Mouse (Mus musculus) neural tube, embryonic 15.5 days (tissue): Measurements from ENCODE around the gene Stat4. TPM values are rescaled to one million over a fixed set of nuclear protein-coding genes. Genes with fewer than 3 reads are reported as not detected.

Experiments used
- ATAC-seq: fragments of 200-750 bp; cut with Nextera tagmentation; 2 replicates; pipeline ENCODE4 v1.8.0; 2017; ENCODE audit warnings: mild to moderate bottlenecking, moderate TSS enrichment, moderate library complexity; ENCODE audit not compliant: low FRiP score
- H3K27ac ChIP-seq: fragments of 300-500 bp; sonication (generic); replicated peaks from 2 replicates; pipeline ENCODE4 v1.5.1; 2015; ENCODE audit warnings: mild to moderate bottlenecking, inconsistent platforms
- H3K27me3 ChIP-seq: fragments of 300-500 bp; sonication (generic); replicated peaks from 2 replicates; pipeline ENCODE4 v1.6.1; 2015; ENCODE audit warnings: inconsistent platforms
- H3K36me3 ChIP-seq: fragments of 300-500 bp; sonication (generic); 2 replicates; pipeline ENCODE4 v1.6.1; 2015; ENCODE audit warnings: inconsistent platforms
- H3K4me1 ChIP-seq: fragments of 300-500 bp; sonication (generic); 2 replicates; pipeline ENCODE4 v1.6.1; 2015; ENCODE audit warnings: inconsistent platforms
- H3K4me2 ChIP-seq: fragments of 300-500 bp; sonication (generic); 2 replicates; pipeline ENCODE4 v1.6.1; 2015; ENCODE audit warnings: inconsistent platforms, mild to moderate bottlenecking, moderate library complexity
- H3K4me3 ChIP-seq: fragments of 300-500 bp; sonication (generic); replicated peaks from 2 replicates; pipeline ENCODE4 v1.5.1; 2015; ENCODE audit warnings: mild to moderate bottlenecking, inconsistent platforms
- H3K9ac ChIP-seq: fragments of 300-500 bp; sonication (generic); replicated peaks from 2 replicates; pipeline ENCODE4 v1.6.1; 2015; ENCODE audit warnings: mild to moderate bottlenecking, inconsistent platforms
- H3K9me3 ChIP-seq: fragments of 300-500 bp; sonication (generic); replicated peaks from 2 replicates; pipeline ENCODE4 v1.6.1; 2016; ENCODE audit warnings: inconsistent platforms
- WGBS: fragments of 180-500 bp; shearing (Covaris S2); methylation state at CpG from one replicate; pipeline ENCODE4 v1.1.7; 2015; ENCODE audit warnings: mixed read lengths; 5-methylcytosine and 5-hydroxymethylcytosine counted together
- polyA plus RNA-seq: library from polyadenylated mRNA; unstranded; fragments of >200 nt; fragmentation: Nextera tagmentation; extraction: Ambion mirVana; gene quantifications from 2 replicates; pipeline ENCODE4 v1.2.1, GENCODE M21; 2015

Stat4 gene
- polyA plus RNA-seq, 1 experiment from 2014 or later = 0.45 TPM

- no peak for ATAC-seq
- Histone ChIP-seq H3K9ac (no peak overlapping the region), H3K4me1 (peaks cover 5% of the 10 kb centered on the region), H3K36me3 (no peaks in the 10 kb centered on the region), H3K4me2 (no peak overlapping the region), H3K4me3 (no peak overlapping the region), H3K27me3 (no peaks in the 10 kb centered on the region), H3K9me3 (no peaks in the 10 kb centered on the region), H3K27ac (no peak overlapping the region)
- whole genome bisulfite sequencing = 56% methylated on average over 5 of the region's 5 CpGs
Observed at GRCm38 (mm10) chr1:51998542-51998941, 11.6 kb downstream of the Stat4 start.

GRCm38 (mm10) chr1:52004096-52004495 lies 17.1 kb downstream of the Stat4 start:
- no peak overlapping the region for H3K27ac ChIP-seq

GRCm38 (mm10) chr1:52008443-52008842 lies 21.5 kb downstream of the Stat4 start:
- no peaks in the 10 kb centered on the region for H3K9me3 ChIP-seq
- H3K27ac ChIP-seq = no peak overlapping the region
- H3K4me1 ChIP-seq = peaks cover 7% of the 10 kb centered on the region; the same call in 1 of the 2 replicates
- H3K27me3 ChIP-seq = peaks cover 4% of the 10 kb centered on the region; the same call in 1 of the 2 replicates
- H3K9ac ChIP-seq = no peak overlapping the region
- 11% methylated on average over 11 of the region's 11 CpGs for WGBS
- ATAC-seq = no peak
- peak overlapping the region; percentile 52 for H3K4me2 ChIP-seq
- no peaks in the 10 kb centered on the region for H3K36me3 ChIP-seq
- H3K4me3 ChIP-seq = peak overlapping the region; percentile 20

More at GRCm38 (mm10) chr1:52004096-52004495, 17.1 kb downstream of the Stat4 start:
- no peak overlapping the region for H3K9ac ChIP-seq
- ATAC-seq = no peak
- peaks cover 6% of the 10 kb centered on the region; the same call in 1 of the 2 replicates for H3K4me1 ChIP-seq
- H3K36me3 ChIP-seq = no peaks in the 10 kb centered on the region
- H3K27me3 ChIP-seq = peaks cover 4% of the 10 kb centered on the region; the same call in 1 of the 2 replicates
- H3K4me2 ChIP-seq = no peak overlapping the region
- WGBS = 29% methylated on average over 8 of the region's 8 CpGs
- no peak overlapping the region for H3K4me3 ChIP-seq
- H3K9me3 ChIP-seq = no peaks in the 10 kb centered on the region

GRCm38 (mm10) chr1:52008947-52009346 lies 22.0 kb downstream of the Stat4 start:
- WGBS = 3% methylated on average over 12 of the region's 12 CpGs
- peak overlapping the region; percentile 20 for H3K4me3 ChIP-seq
- H3K9ac ChIP-seq = no peak overlapping the region
- peak overlapping the region; percentile 52 for H3K4me2 ChIP-seq
- H3K27me3 ChIP-seq = peaks cover 4% of the 10 kb centered on the region; the same call in 1 of the 2 replicates
- H3K36me3 ChIP-seq = no peaks in the 10 kb centered on the region
- H3K4me1 ChIP-seq = peaks cover 7% of the 10 kb centered on the region; the same call in 1 of the 2 replicates
- no peak for ATAC-seq
- H3K27ac ChIP-seq = no peak overlapping the region
- no peaks in the 10 kb centered on the region for H3K9me3 ChIP-seq

GRCm38 (mm10) chr1:52010741-52011140 lies 23.8 kb downstream of the Stat4 start:
- WGBS = 80% methylated on average over 5 of the region's 5 CpGs
- H3K4me3 ChIP-seq = no peak overlapping the region
- H3K4me2 ChIP-seq = no peak overlapping the region
- H3K36me3 ChIP-seq = no peaks in the 10 kb centered on the region
- peaks cover 4% of the 10 kb centered on the region; the same call in 1 of the 2 replicates for H3K27me3 ChIP-seq
- H3K9ac ChIP-seq = no peak overlapping the region
- no peak for ATAC-seq
- no peak overlapping the region for H3K27ac ChIP-seq
- H3K4me1 ChIP-seq = peaks cover 7% of the 10 kb centered on the region; the same call in 1 of the 2 replicates
- H3K9me3 ChIP-seq = no peaks in the 10 kb centered on the region

GRCm38 (mm10) chr1:52011227-52011626 lies 24.3 kb downstream of the Stat4 start:
- WGBS = 65% methylated on average over 3 of the region's 3 CpGs

GRCm38 (mm10) chr1:52012231-52012630 lies 25.3 kb downstream of the Stat4 start:
- no peaks in the 10 kb centered on the region for H3K9me3 ChIP-seq
- H3K27ac ChIP-seq = no peak overlapping the region
- H3K27me3 ChIP-seq = peaks cover 4% of the 10 kb centered on the region; the same call in 1 of the 2 replicates
- no peak overlapping the region for H3K9ac ChIP-seq
- H3K4me3 ChIP-seq = no peak overlapping the region
- peaks cover 7% of the 10 kb centered on the region; the same call in 1 of the 2 replicates for H3K4me1 ChIP-seq
- no peak for ATAC-seq
- H3K36me3 ChIP-seq = no peaks in the 10 kb centered on the region
- H3K4me2 ChIP-seq = no peak overlapping the region

More at GRCm38 (mm10) chr1:52011227-52011626, 24.3 kb downstream of the Stat4 start:
- H3K27ac ChIP-seq = no peak overlapping the region
- no peak overlapping the region for H3K4me2 ChIP-seq
- H3K9ac ChIP-seq = no peak overlapping the region
- H3K9me3 ChIP-seq = no peaks in the 10 kb centered on the region
- H3K4me3 ChIP-seq = no peak overlapping the region
- peaks cover 4% of the 10 kb centered on the region; the same call in 1 of the 2 replicates for H3K27me3 ChIP-seq
- H3K4me1 ChIP-seq = peaks cover 7% of the 10 kb centered on the region; the same call in 1 of the 2 replicates
- ATAC-seq = no peak
- no peaks in the 10 kb centered on the region for H3K36me3 ChIP-seq

- Histone ChIP-seq H3K36me3 (no peaks in the 10 kb centered on the region), H3K27ac (no peak overlapping the region), H3K9me3 (no peaks in the 10 kb centered on the region), H3K4me1 (peaks cover 7% of the 10 kb centered on the region; the same call in 1 of the 2 replicates), H3K4me3 (no peak overlapping the region), H3K4me2 (no peak overlapping the region), H3K27me3 (peaks cover 4% of the 10 kb centered on the region; the same call in 1 of the 2 replicates), H3K9ac (no peak overlapping the region)
- 84% methylated on average over 7 of the region's 7 CpGs for WGBS
- ATAC-seq = no peak
Observed at GRCm38 (mm10) chr1:52012757-52013156, 25.8 kb downstream of the Stat4 start.

- no peak overlapping the region for H3K4me2 ChIP-seq
- H3K9ac ChIP-seq = no peak overlapping the region
- H3K4me3 ChIP-seq = no peak overlapping the region
- no peaks in the 10 kb centered on the region for H3K4me1 ChIP-seq
- H3K36me3 ChIP-seq = no peaks in the 10 kb centered on the region
- no peak for ATAC-seq
- no peaks in the 10 kb centered on the region for H3K9me3 ChIP-seq
- WGBS = 80% methylated on average over 4 of the region's 4 CpGs
- H3K27me3 ChIP-seq = no peaks in the 10 kb centered on the region
- no peak overlapping the region for H3K27ac ChIP-seq
Observed at GRCm38 (mm10) chr1:52019621-52020020, 32.7 kb downstream of the Stat4 start.

- WGBS = 89% methylated on average over 4 of the region's 4 CpGs
- ATAC-seq = no peak
- no peaks in the 10 kb centered on the region for H3K9me3 ChIP-seq
- H3K9ac ChIP-seq = no peak overlapping the region
- no peaks in the 10 kb centered on the region for H3K27me3 ChIP-seq
- no peaks in the 10 kb centered on the region for H3K36me3 ChIP-seq
- H3K4me1 ChIP-seq = no peaks in the 10 kb centered on the region
- no peak overlapping the region for H3K4me3 ChIP-seq
- no peak overlapping the region for H3K27ac ChIP-seq
- no peak overlapping the region for H3K4me2 ChIP-seq
Observed at GRCm38 (mm10) chr1:52021936-52022725, 35.2 kb downstream of the Stat4 start.

GRCm38 (mm10) chr1:52028686-52029085 lies 41.7 kb downstream of the Stat4 start:
- H3K4me3 ChIP-seq = no peak overlapping the region
- H3K4me1 ChIP-seq = no peaks in the 10 kb centered on the region
- no peak overlapping the region for H3K27ac ChIP-seq
- peaks cover 5% of the 10 kb centered on the region; the same call in 1 of the 2 replicates for H3K9me3 ChIP-seq
- no peak overlapping the region for H3K9ac ChIP-seq
- WGBS = 85% methylated on average over 5 of the region's 5 CpGs
- no peak for ATAC-seq
- H3K27me3 ChIP-seq = no peaks in the 10 kb centered on the region
- no peak overlapping the region for H3K4me2 ChIP-seq
- no peaks in the 10 kb centered on the region for H3K36me3 ChIP-seq
